Mouse (Mus musculus) right cerebral cortex, adult 2 months (tissue): ENCODE measurements around the gene Acaa1a.
"Not testable (repeated sequence)": the region's sequence is repeated elsewhere in the genome, so short reads cannot be mapped to it uniquely, and the experiment has no call there.

Source experiments
- DNase-seq, 2 experiments: peaks; one replicate each; pipeline ENCODE4 v3.0.0; 2021 to 2022; ENCODE audit warnings: low spot score in 2 of 2

Acaa1a gene

GRCm38 (mm10) chr9:119339106-119339505 lies 370 bp upstream of the Acaa1a start:
- DNase-seq: no peak

- no peak for DNase-seq
Observed at GRCm38 (mm10) chr9:119340212-119340580, 720 bp downstream of the Acaa1a start.

GRCm38 (mm10) chr9:119340909-119341816 lies 1.7 kb downstream of the Acaa1a start, which contains the start of gene Myd88:
Gene Myd88, minus strand, starts transcription at chr9:119341411.
- peak; percentile 96 to 97 for DNase-seq

GRCm38 (mm10) chr9:119342728-119343127 lies 3.3 kb downstream of the Acaa1a start:
- DNase-seq: no peak

- no peak for DNase-seq
Observed at GRCm38 (mm10) chr9:119346376-119346775, 6.9 kb downstream of the Acaa1a start.

- DNase-seq: no peak
Observed at GRCm38 (mm10) chr9:119350531-119350930, 11.1 kb downstream of the Acaa1a start.

GRCm38 (mm10) chr9:119350947-119351705 lies 11.7 kb downstream of the Acaa1a start:
- DNase-seq: no peak

- peak; percentile 56 to 64 for DNase-seq
Observed at GRCm38 (mm10) chr9:119352060-119352459, 12.6 kb downstream of the Acaa1a start.

- no peak for DNase-seq
Observed at GRCm38 (mm10) chr9:119353926-119354325, 14.4 kb downstream of the Acaa1a start.

GRCm38 (mm10) chr9:119355943-119356342 lies 16.5 kb downstream of the Acaa1a start:
- peak in 1 of 2 experiments; percentile 31 for DNase-seq

- peak; percentile 86 to 90 for DNase-seq
Observed at GRCm38 (mm10) chr9:119357331-119358057, 18.0 kb downstream of the Acaa1a start, which contains the start of gene Xylb. Gene Xylb, plus strand, starts transcription at chr9:119357381.

GRCm38 (mm10) chr9:119358058-119358429 lies 18.6 kb downstream of the Acaa1a start:
- DNase-seq: no peak

- no peak for DNase-seq
Observed at GRCm38 (mm10) chr9:119361416-119361815, 21.9 kb downstream of the Acaa1a start.

GRCm38 (mm10) chr9:119363229-119363628 lies 23.8 kb downstream of the Acaa1a start:
- no peak for DNase-seq

GRCm38 (mm10) chr9:119365284-119365683 lies 25.8 kb downstream of the Acaa1a start, which contains the start of gene Slc22a14:
Gene Slc22a14, minus strand, starts transcription at chr9:119365553.
- peak in 1 of 2 experiments; percentile 29 for DNase-seq

GRCm38 (mm10) chr9:119368367-119368766 lies 28.9 kb downstream of the Acaa1a start:
- DNase-seq: no peak

GRCm38 (mm10) chr9:119370770-119371169 lies 31.3 kb downstream of the Acaa1a start:
- not testable (repeated sequence) for DNase-seq

GRCm38 (mm10) chr9:119371251-119371650 lies 31.8 kb downstream of the Acaa1a start:
- DNase-seq: no peak

- DNase-seq: no peak
Observed at GRCm38 (mm10) chr9:119375008-119375407, 35.5 kb downstream of the Acaa1a start.

- no peak for DNase-seq
Observed at GRCm38 (mm10) chr9:119375556-119375955, 36.1 kb downstream of the Acaa1a start.

GRCm38 (mm10) chr9:119378231-119378630 lies 38.8 kb downstream of the Acaa1a start:
- DNase-seq: no peak

GRCm38 (mm10) chr9:119382603-119383002 lies 43.1 kb downstream of the Acaa1a start:
- DNase-seq: peak; percentile 20 to 29
